Comparison of ENCODE assay signal across 13 mouse cellular contexts in the genomic region with DNA sequence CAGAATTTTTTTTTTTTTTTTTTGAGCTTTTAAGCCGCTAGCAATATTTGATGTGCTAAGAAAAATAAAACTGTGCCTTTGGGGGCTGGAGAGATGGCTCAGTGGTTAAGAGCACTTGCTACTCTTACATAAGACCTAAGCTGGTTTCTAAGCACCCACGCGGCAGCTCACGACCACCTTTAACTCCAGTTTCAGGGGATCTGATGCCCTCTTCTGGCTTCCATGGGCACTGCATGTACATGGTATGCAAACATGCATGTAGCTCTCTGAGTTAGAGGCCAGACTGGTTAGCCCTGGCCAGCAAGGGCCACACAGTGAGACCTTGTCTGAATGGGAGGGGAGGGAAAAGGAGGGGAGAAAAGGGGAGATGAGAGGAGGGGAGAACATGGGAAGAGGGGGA.
DNase-seq lines count a peak whose midpoint lies in the region; ATAC-seq and TF ChIP-seq lines count a peak whose summit lies in the region.
"Had no signal": no experiment of that assay in that cellular context is flagged by ENCODE, and none has a peak within 500 bp of the region (broad histone marks: within the 10 kb centered on the region; RNA-seq: fewer than 3 reads in every experiment).

No protein-coding gene starts in this region.

- 47% methylated on average over 4 of the region's 4 CpGs for WGBS in forebrain, embryonic 11.5 days
- 55% methylated on average over 4 of the region's 4 CpGs for WGBS in forebrain, embryonic 12.5 days

- no peak overlapping the region for H3K27ac ChIP-seq in gastrocnemius, adult 2 months
- H3K27ac ChIP-seq in forebrain, embryonic 11.5 days (ENCODE audit: low read depth, low read length), result no peak overlapping the region
- no peak overlapping the region for H3K27ac ChIP-seq in forebrain, embryonic 12.5 days
- H3K27ac ChIP-seq: embryonic facial prominence, embryonic 15.5 days; limb, embryonic 15.5 days; midbrain, embryonic 13.5 days had no signal

- no peaks in the 10 kb centered on the region for H3K36me3 ChIP-seq in forebrain, embryonic 11.5 days (ENCODE audit: control insufficient read depth, insufficient read depth, low read length)
- H3K36me3 ChIP-seq in forebrain, embryonic 12.5 days (replicated peaks), result no peaks in the 10 kb centered on the region
- H3K36me3 ChIP-seq: embryonic facial prominence, embryonic 15.5 days; limb, embryonic 15.5 days had no signal

- no peaks in the 10 kb centered on the region for H3K27me3 ChIP-seq in forebrain, embryonic 11.5 days (ENCODE audit: control insufficient read depth, insufficient read depth, low read length)
- H3K27me3 ChIP-seq in forebrain, embryonic 12.5 days, result no peaks in the 10 kb centered on the region
- H3K27me3 ChIP-seq: embryonic facial prominence, embryonic 15.5 days; limb, embryonic 15.5 days; midbrain, embryonic 13.5 days had no signal

- no peak overlapping the region for H3K4me2 ChIP-seq in forebrain, embryonic 11.5 days (ENCODE audit: low read depth, low read length, severe bottlenecking)
- H3K4me2 ChIP-seq in forebrain, embryonic 12.5 days, result no peak overlapping the region
- H3K4me2 ChIP-seq: embryonic facial prominence, embryonic 15.5 days; limb, embryonic 15.5 days; midbrain, embryonic 13.5 days had no signal

- peak; percentile 30; the same call in 1 of the 2 replicates for ATAC-seq in granulocyte monocyte progenitor cell, adult 5-6 weeks (replicated peaks; ENCODE audit: poor library complexity, severe bottlenecking)
- ATAC-seq in forebrain, embryonic 11.5 days (replicated peaks; ENCODE audit: low FRiP score), result no peak
- ATAC-seq in forebrain, embryonic 12.5 days (ENCODE audit: low FRiP score), result no peak
- ATAC-seq: midbrain, embryonic 13.5 days had no signal

- no peak for DNase-seq in gastrocnemius, adult 2 months
- no peak for DNase-seq in gastrocnemius, postnatal 4 days (ENCODE audit: low spot score in 2 of 2)
- peak; percentile 44 to 56 for DNase-seq in left cerebral cortex, adult 18-20 months (ENCODE audit: low spot score in 2 of 2)
- DNase-seq in left cerebral cortex, postnatal 4 days, result no peak
- peak; percentile 43 for DNase-seq in A20 (ENCODE audit: low read depth, low spot score)
- no peak for DNase-seq in forebrain, embryonic 11.5 days (ENCODE audit: low spot score)
- DNase-seq: adrenal gland, postnatal 10 days; cerebellum, adult 18-20 months had no signal

- H3K9me3 ChIP-seq in forebrain, embryonic 11.5 days (ENCODE audit: control insufficient read depth, low read length), result no peaks in the 10 kb centered on the region
- no peaks in the 10 kb centered on the region for H3K9me3 ChIP-seq in forebrain, embryonic 12.5 days
- H3K9me3 ChIP-seq: embryonic facial prominence, embryonic 15.5 days; limb, embryonic 15.5 days; midbrain, embryonic 13.5 days had no signal

- intact Hi-C loops in gastrocnemius, adult 2 months (cut with DNase I), result no loop called here
- intact Hi-C loops in left cerebral cortex, postnatal 4 days (cut with DNase I), result no loop called here

- H3K4me1 ChIP-seq in forebrain, embryonic 11.5 days (replicated peaks; ENCODE audit: control insufficient read depth, insufficient read depth, low read length), result no peaks in the 10 kb centered on the region
- no peaks in the 10 kb centered on the region for H3K4me1 ChIP-seq in forebrain, embryonic 12.5 days
- H3K4me1 ChIP-seq: embryonic facial prominence, embryonic 15.5 days; limb, embryonic 15.5 days; midbrain, embryonic 13.5 days had no signal

- H3K4me3 ChIP-seq in gastrocnemius, adult 2 months, result no peak overlapping the region
- H3K4me3 ChIP-seq in forebrain, embryonic 11.5 days (ENCODE audit: low read depth, low read length), result no peak overlapping the region
- H3K4me3 ChIP-seq in forebrain, embryonic 12.5 days (replicated peaks), result no peak overlapping the region
- H3K4me3 ChIP-seq: embryonic facial prominence, embryonic 15.5 days; limb, embryonic 15.5 days; midbrain, embryonic 13.5 days had no signal

- TF ChIP-seq CTCF in gastrocnemius, adult 2 months (IDR thresholded peaks at IDR 0.05), result peak; percentile 49

- no peak overlapping the region for H3K9ac ChIP-seq in forebrain, embryonic 11.5 days (ENCODE audit: low read length)
- no peak overlapping the region for H3K9ac ChIP-seq in forebrain, embryonic 12.5 days
- H3K9ac ChIP-seq: embryonic facial prominence, embryonic 15.5 days; limb, embryonic 15.5 days; midbrain, embryonic 13.5 days had no signal

Comparison
In these comparisons a context has a peak if more than half of its experiments do, and no peak if none do; other contexts are left out.
1. DNase-seq: peak in left cerebral cortex, adult 18-20 months (2 of 2) and A20 (single experiment); none in gastrocnemius, adult 2 months (single experiment), gastrocnemius, postnatal 4 days (0 of 2), left cerebral cortex, postnatal 4 days (single experiment) and forebrain, embryonic 11.5 days (single experiment).